Mouse (Mus musculus) small intestine, adult 2 months (tissue): ENCODE measurements at regions not wholly inside any gene's neighbourhood (a gene's known extent, or its start where the extent isn't known, plus 50 kb on each side); places are given as distances from the start of the nearest gene placed in this dataset.

Experiments
- H3K27ac ChIP-seq: fragments of 200-500 bp; 2 replicates; pipeline ENCODE4 v1.5.1; 2012; ENCODE audit warnings: low read depth, low read length, control low read depth, inconsistent platforms; ENCODE audit not compliant: insufficient read depth
- H3K27me3 ChIP-seq: fragments of 200-500 bp; 2 replicates; pipeline ENCODE4 v1.6.1; 2012; ENCODE audit warnings: mild to moderate bottlenecking, moderate library complexity, low read length, inconsistent platforms; ENCODE audit not compliant: control insufficient read depth, insufficient read depth
- H3K36me3 ChIP-seq: fragments of 200-500 bp; 2 replicates; pipeline ENCODE4 v1.6.1; 2012; ENCODE audit warnings: mild to moderate bottlenecking, low read length, control low read depth, inconsistent platforms; ENCODE audit not compliant: control insufficient read depth, insufficient read depth
- H3K4me1 ChIP-seq: fragments of 200-500 bp; 2 replicates; pipeline ENCODE4 v1.6.1; 2012; ENCODE audit warnings: low read length, inconsistent platforms, mixed read lengths; ENCODE audit not compliant: control insufficient read depth, insufficient read depth, insufficient read length
- H3K4me3 ChIP-seq: fragments of 200-500 bp; 2 replicates; pipeline ENCODE4 v1.5.1; 2012; ENCODE audit warnings: low read depth, mild to moderate bottlenecking, control low read depth, inconsistent platforms, low read length, moderate library complexity
- CTCF ChIP-seq: fragments of 200-500 bp; IDR thresholded peaks from 2 replicates; pipeline ENCODE4 v1.5.1; 2012; ENCODE audit warnings: low read depth, mild to moderate bottlenecking, control low read depth, inconsistent platforms, low read length, moderate library complexity, mixed read lengths; ENCODE audit not compliant: insufficient replicate concordance, insufficient read length; ENCODE audit errors: extremely low read depth
- POLR2A ChIP-seq: fragments of 200-500 bp; IDR thresholded peaks from 2 replicates; pipeline ENCODE4 v1.6.1; 2012; ENCODE audit warnings: low read depth, mild to moderate bottlenecking, control low read depth, inconsistent platforms, low read length, moderate library complexity
- WGBS: fragments of 180-500 bp; shearing (Covaris S2); methylation state at CpG from one replicate; pipeline ENCODE4 v1.1.7; 2018; 5-methylcytosine and 5-hydroxymethylcytosine counted together

- H3K27me3 ChIP-seq: no peaks in the 10 kb centered on the region
- no peak overlapping the region for H3K27ac ChIP-seq
- H3K4me3 ChIP-seq: no peak overlapping the region
- peaks cover 9% of the 10 kb centered on the region; the same call in 1 of the 2 replicates for H3K4me1 ChIP-seq
- TF ChIP-seq POLR2A (no peak), CTCF (no peak)
- WGBS: 33% methylated on average over 4 of the region's 4 CpGs
- H3K36me3 ChIP-seq: no peaks in the 10 kb centered on the region
These were observed 70.4 kb downstream of the Enc1 start for GRCm38 (mm10) chr13:97311340-97311739.

DNA sequence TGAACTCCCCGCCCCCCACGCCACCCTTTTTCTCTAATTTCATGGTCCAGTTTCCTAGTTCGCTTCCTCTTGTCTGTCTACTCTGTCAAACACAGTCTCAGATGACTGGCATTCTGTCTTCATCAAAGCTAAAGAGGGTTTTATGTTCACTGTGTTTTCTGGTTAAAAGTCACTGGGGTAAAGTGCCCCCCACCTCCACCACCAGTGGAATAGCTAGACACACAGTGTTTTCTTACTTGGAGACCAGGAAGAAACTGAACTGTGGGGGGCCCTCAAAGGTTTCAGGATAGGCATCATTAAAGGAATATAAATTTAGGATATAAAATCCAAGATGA is 69.9 kb downstream of the Enc1 start:
- no peak overlapping the region for H3K4me3 ChIP-seq
- H3K27ac ChIP-seq: no peak overlapping the region
- no peak for TF ChIP-seq CTCF
- TF ChIP-seq POLR2A: no peak
- peaks cover 9% of the 10 kb centered on the region; the same call in 1 of the 2 replicates for H3K4me1 ChIP-seq
- H3K36me3 ChIP-seq: no peaks in the 10 kb centered on the region
- no peaks in the 10 kb centered on the region for H3K27me3 ChIP-seq
- WGBS: 40% methylated on average over 3 of the region's 3 CpGs

GRCm38 (mm10) chr13:97310186-97310854 is 69.4 kb downstream of the Enc1 start:
- no peak overlapping the region for H3K4me3 ChIP-seq
- WGBS: 30% methylated on average over 8 of the region's 8 CpGs
- peaks cover 9% of the 10 kb centered on the region; the same call in 1 of the 2 replicates for H3K4me1 ChIP-seq
- H3K27me3 ChIP-seq: no peaks in the 10 kb centered on the region
- no peaks in the 10 kb centered on the region for H3K36me3 ChIP-seq
- H3K27ac ChIP-seq: no peak overlapping the region
- TF ChIP-seq CTCF: no peak
- TF ChIP-seq POLR2A: no peak

- TF ChIP-seq POLR2A: no peak
- no peak for TF ChIP-seq CTCF
- H3K27me3 ChIP-seq: no peaks in the 10 kb centered on the region
- no peak overlapping the region for H3K27ac ChIP-seq
- no peaks in the 10 kb centered on the region for H3K36me3 ChIP-seq
- 83% methylated on average over 3 of the region's 3 CpGs for WGBS
- H3K4me1 ChIP-seq: peaks cover 9% of the 10 kb centered on the region; the same call in 1 of the 2 replicates
- H3K4me3 ChIP-seq: no peak overlapping the region
These were observed 68.5 kb downstream of the Enc1 start for GRCm38 (mm10) chr13:97309411-97309810.

GRCm38 (mm10) chr13:97308431-97308830 is 67.5 kb downstream of the Enc1 start:
- TF ChIP-seq CTCF: no peak
- no peak for TF ChIP-seq POLR2A
- 98% methylated on average over 2 of the region's 2 CpGs for WGBS
- Histone ChIP-seq H3K27me3 (no peaks in the 10 kb centered on the region), H3K4me3 (no peak overlapping the region), H3K27ac (no peak overlapping the region), H3K4me1 (peaks cover 8% of the 10 kb centered on the region; the same call in 1 of the 2 replicates), H3K36me3 (no peaks in the 10 kb centered on the region)
